Mouse (Mus musculus) adrenal gland, adult 2 months (tissue): ENCODE measurements around the gene Zfp991. TPM values are rescaled to one million over a fixed set of nuclear protein-coding genes. Genes with fewer than 3 reads are reported as not detected.

Experiments used
- polyA plus RNA-seq: library from polyadenylated mRNA; depleted of rRNA; stranded (reverse); fragments of >200 nt; gene quantifications from 2 replicates; pipeline ENCODE4 v1.2.3, GENCODE M21; 2012; rRNA removed
- total RNA-seq, 2 experiments: library from RNA; stranded (reverse); gene quantifications; 2 replicates each; pipeline ENCODE4 v1.2.3; 2021

The Zfp991 gene
- total and polyA plus RNA-seq, 3 experiments, result 0.03 to 7.7 (median 5.4) TPM

Other genes starting within 250 kb of the Zfp991 start
- not detected for gene Gm21411, start 222.4 kb upstream of the Zfp991 start, total RNA-seq
- gene Gm21411, start 222.4 kb upstream of the Zfp991 start, polyA plus RNA-seq, result not detected in 2 replicates
- not detected for gene Zfp989, start 160.1 kb upstream of the Zfp991 start, total RNA-seq
- not detected in 2 replicates for gene Zfp989, start 160.1 kb upstream of the Zfp991 start, polyA plus RNA-seq
- gene Rex2, start 110.2 kb upstream of the Zfp991 start, total RNA-seq, result 1 to 10 TPM in 1 of 2 experiments, under 1 TPM in 1; 0.31 to 1.4 TPM
- not detected in 2 replicates for gene Rex2, start 110.2 kb upstream of the Zfp991 start, polyA plus RNA-seq
- gene Zfp988, start 173.6 kb downstream of the Zfp991 start, total RNA-seq, result under 1 TPM; 0.20 to 0.21 TPM
- not detected in 2 replicates for gene Zfp988, start 173.6 kb downstream of the Zfp991 start, polyA plus RNA-seq
- under 1 TPM; 0.23 to 0.35 TPM for gene Zfp978, start 229.3 kb downstream of the Zfp991 start, total RNA-seq
- not detected in 2 replicates for gene Zfp978, start 229.3 kb downstream of the Zfp991 start, polyA plus RNA-seq